Mouse (Mus musculus) left cerebral cortex, adult 18-20 months (tissue): Measurements from ENCODE around the gene Gpr82. TPM values are rescaled to one million over a fixed set of nuclear protein-coding genes. Genes with fewer than 3 reads are reported as not detected.

Experiments
- DNase-seq, 2 experiments: peaks; one replicate each; pipeline ENCODE4 v3.0.0; 2021 to 2022; ENCODE audit warnings: low spot score in 2 of 2, mixed read lengths in 1 of 2
- long read RNA-seq, 2 experiments: library from polyadenylated mRNA; stranded (forward); transcript quantifications; one replicate each; pipeline ENCODE4 v2.0.0; 2021
- total RNA-seq, 2 experiments: library from RNA; stranded (reverse); gene quantifications; 2 replicates each; pipeline ENCODE4 v1.2.3; 2021

Gene Gpr82
- total RNA-seq: not detected
- long read RNA-seq, experiment 1: 0 reads
- long read RNA-seq, experiment 2: 0 reads

- DNase-seq: no peak
Observed at GRCm38 (mm10) chrX:13661063-13661462, at the start of gene Gpr82. Gene Gpr82, plus strand, starts transcription at chrX:13661363.

GRCm38 (mm10) chrX:13612115-13612514 is 49.0 kb upstream of the Gpr82 start:
- no peak for DNase-seq

- no peak for DNase-seq
Observed at GRCm38 (mm10) chrX:13616726-13617125, 44.4 kb upstream of the Gpr82 start.

GRCm38 (mm10) chrX:13617294-13617693 is 43.9 kb upstream of the Gpr82 start:
- no peak for DNase-seq

GRCm38 (mm10) chrX:13618476-13618875 is 42.7 kb upstream of the Gpr82 start:
- DNase-seq: no peak

GRCm38 (mm10) chrX:13621473-13621872 is 39.7 kb upstream of the Gpr82 start:
- no peak for DNase-seq

GRCm38 (mm10) chrX:13622654-13623053 is 38.5 kb upstream of the Gpr82 start:
- DNase-seq: no peak

GRCm38 (mm10) chrX:13631599-13632283 is 29.4 kb upstream of the Gpr82 start, which contains the start of gene Gpr34:
Gene Gpr34, plus strand, starts transcription at chrX:13632089.
- no peak for DNase-seq

- DNase-seq: no peak
Observed at GRCm38 (mm10) chrX:13636398-13636797, 24.8 kb upstream of the Gpr82 start.

- no peak for DNase-seq
Observed at GRCm38 (mm10) chrX:13638894-13639293, 22.3 kb upstream of the Gpr82 start.

- DNase-seq: no peak
Observed at GRCm38 (mm10) chrX:13651889-13652288, 9.3 kb upstream of the Gpr82 start.

GRCm38 (mm10) chrX:13652291-13652690 is 8.9 kb upstream of the Gpr82 start:
- no peak for DNase-seq

GRCm38 (mm10) chrX:13655005-13655421 is 6.2 kb upstream of the Gpr82 start:
- DNase-seq: peak; percentile 9 to 22

- DNase-seq: no peak
Observed at GRCm38 (mm10) chrX:13655906-13656305, 5.3 kb upstream of the Gpr82 start.

GRCm38 (mm10) chrX:13656721-13657120 is 4.4 kb upstream of the Gpr82 start:
- peak; percentile 45 to 53 for DNase-seq

- DNase-seq: no peak
Observed at GRCm38 (mm10) chrX:13658616-13659140, 2.5 kb upstream of the Gpr82 start.

- DNase-seq: no peak
Observed at GRCm38 (mm10) chrX:13659201-13659890, 1.8 kb upstream of the Gpr82 start.

GRCm38 (mm10) chrX:13668867-13669266 is 7.7 kb downstream of the Gpr82 start:
- DNase-seq: no peak

GRCm38 (mm10) chrX:13670342-13670741 is 9.2 kb downstream of the Gpr82 start:
- DNase-seq: no peak

GRCm38 (mm10) chrX:13673001-13673400 is 11.8 kb downstream of the Gpr82 start:
- no peak for DNase-seq

GRCm38 (mm10) chrX:13681748-13682147 is 20.6 kb downstream of the Gpr82 start:
- no peak for DNase-seq

GRCm38 (mm10) chrX:13686589-13686988 is 25.4 kb downstream of the Gpr82 start:
- no peak for DNase-seq
